Mouse (Mus musculus) CH12.LX (cell line): Measurements from ENCODE around the gene Fgfr2.

Experiments used
- CTCF ChIP-seq, 2 experiments: IDR thresholded peaks in 1 of 2; conservative IDR thresholded peaks in 1 of 2; 2 replicates each; pipeline ENCODE4 v1.5.1; 2011 to 2012; ENCODE audit warnings: low read depth in 2 of 2, low read length in 2 of 2, improper control_type of control experiment in 1 of 2, inconsistent platforms in 1 of 2, mild to moderate bottlenecking in 1 of 2, moderate library complexity in 1 of 2
- HCFC1 ChIP-seq: IDR thresholded peaks from 2 replicates; pipeline ENCODE4 v1.6.1; 2012; ENCODE audit warnings: low read depth, mild to moderate bottlenecking, inconsistent platforms, low read length, improper control_type of control experiment
- MXI1 ChIP-seq: IDR thresholded peaks from 2 replicates; pipeline ENCODE4 v1.6.1; 2011; ENCODE audit warnings: mild to moderate bottlenecking, low read depth, low read length, improper control_type of control experiment
- POLR2A ChIP-seq: IDR thresholded peaks from 2 replicates; pipeline ENCODE4 v1.6.1; 2011; ENCODE audit warnings: low read depth, mild to moderate bottlenecking, improper control_type of control experiment, low read length
- RCOR1 ChIP-seq: conservative IDR thresholded peaks from 2 replicates; pipeline ENCODE4 v1.6.1; 2012; ENCODE audit warnings: low read depth, mild to moderate bottlenecking, inconsistent platforms, low read length, improper control_type of control experiment
- TBP ChIP-seq: conservative IDR thresholded peaks from 2 replicates; pipeline ENCODE4 v1.6.1; 2011; ENCODE audit warnings: low read depth, low read length, improper control_type of control experiment

DNA sequence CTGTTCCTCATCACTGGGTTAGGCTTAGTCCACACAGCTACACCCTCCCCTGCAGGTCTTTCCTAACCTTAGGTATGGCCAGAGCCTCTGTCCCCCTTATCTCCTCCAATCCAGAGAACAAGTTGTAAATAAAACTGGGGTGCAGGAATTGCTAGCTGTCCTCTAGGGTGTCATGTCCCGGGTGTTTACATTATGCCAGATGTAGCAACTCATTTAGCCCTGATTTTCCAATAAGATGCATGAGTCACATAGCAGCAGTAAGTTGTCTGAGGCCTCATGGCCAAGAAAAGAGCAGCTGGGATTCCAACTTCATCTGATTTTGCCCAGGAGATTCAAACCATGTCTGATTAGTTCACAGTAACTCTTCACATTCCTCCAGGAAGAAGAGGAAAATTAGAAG, 658.3 kb downstream of the Fgfr2 start:
- TF ChIP-seq POLR2A = no peak
- TF ChIP-seq RCOR1 = no peak
- TF ChIP-seq TBP = no peak
- no peak for TF ChIP-seq HCFC1
- TF ChIP-seq MXI1 = no peak
- TF ChIP-seq CTCF (conservative IDR thresholded peaks at IDR 0.05 in 1 of 2, IDR thresholded peaks at IDR 0.05 in 1 of 2; ENCODE audit: low read depth in 2 of 2, low read length in 2 of 2) = no peak
